In genomic region chr5:89779823-89780222, GRCm38 (mm10) we compare ENCODE assay signal across 18 mouse cellular contexts.
DNase-seq lines count a peak whose midpoint lies in the region; TF ChIP-seq lines count a peak whose summit lies in the region.
"Had no signal": no experiment of that assay in that cellular context is flagged by ENCODE, and none has a peak within 500 bp of the region (broad histone marks: within the 10 kb centered on the region; RNA-seq: fewer than 3 reads in every experiment).

No protein-coding gene starts in this region.

- TF ChIP-seq POLR2A in MEL (IDR thresholded peaks at IDR 0.05; ENCODE audit: control insufficient read depth in 1 of 2, insufficient read depth in 1 of 2, low read depth in 1 of 2, low read length in 2 of 2, poor library complexity in 1 of 2): no peak

- no peaks in the 10 kb centered on the region for H3K27me3 ChIP-seq in MEL (ENCODE audit: control insufficient read depth in 1 of 2, insufficient read depth in 2 of 2, low read length in 2 of 2)
- H3K27me3 ChIP-seq: CH12.LX had no signal

- no peak for TF ChIP-seq CTCF in MEL (IDR thresholded peaks at IDR 0.05 in 2 of 3, conservative IDR thresholded peaks at IDR 0.05 in 1 of 3; ENCODE audit: control insufficient read depth in 1 of 3, insufficient read depth in 1 of 3, low read depth in 2 of 3, low read length in 3 of 3, poor library complexity in 1 of 3, severe bottlenecking in 1 of 3)

- H3K9ac ChIP-seq in MEL (ENCODE audit: control insufficient read depth, low read depth, low read length, poor library complexity, severe bottlenecking): no peak overlapping the region

- H3K36me3 ChIP-seq in MEL (ENCODE audit: control insufficient read depth in 1 of 2, insufficient read depth in 2 of 2, low read length in 2 of 2): peaks cover 0 to 43% of the 10 kb centered on the region in 2 experiments; a peak in 3 of 4 replicates
- H3K36me3 ChIP-seq: G1E had no signal

- H3K4me3 ChIP-seq in MEL (ENCODE audit: control insufficient read depth in 1 of 2, insufficient read depth in 1 of 2, low read depth in 2 of 2, low read length in 2 of 2): no peak overlapping the region

- H3K27ac ChIP-seq in MEL (ENCODE audit: control insufficient read depth, low read depth, low read length): no peak overlapping the region; the same call in 1 of the 2 replicates

- peak in 1 of 2 experiments; percentile 44; a peak in 1 of 4 replicates for TF ChIP-seq EP300 in MEL (IDR thresholded peaks at IDR 0.05; ENCODE audit: low read depth in 1 of 2, low read length in 2 of 2)

- no peaks in the 10 kb centered on the region for H3K9me3 ChIP-seq in MEL (replicated peaks; ENCODE audit: insufficient read depth, low read length)

- H3K79me2 ChIP-seq in MEL (ENCODE audit: control insufficient read depth, insufficient read depth, low read length, poor library complexity): peaks cover 2% of the 10 kb centered on the region; the same call in 1 of the 2 replicates

- H3K4me1 ChIP-seq in MEL (ENCODE audit: control insufficient read depth in 1 of 2, insufficient read depth in 2 of 2, low read length in 2 of 2): peaks cover 29 to 31% of the 10 kb centered on the region in 2 experiments

- TF ChIP-seq RAD21 in MEL (IDR thresholded peaks at IDR 0.05; ENCODE audit: low read depth, low read length): no peak

- DNase-seq in 416B (ENCODE audit: low read depth) (peak; percentile 5), MEL (ENCODE audit: low read depth, low spot score) (peak; percentile 55)
- no peak for DNase-seq in thymus, postnatal 25 days
- DNase-seq in thymus, postnatal 14 days: no peak
- DNase-seq: adrenal gland, adult 2 months; adrenal gland, adult 8-10 months; adrenal gland, postnatal 10 days; adrenal gland, postnatal 14 days; adrenal gland, postnatal 25 days; adrenal gland, postnatal 36 days; B cell, adult 2 months; cerebellum, adult 11 months; cerebellum, adult 11-12 months; cerebellum, adult 18-20 months; cerebellum, adult 2 months; cerebellum, adult 8-10 months had no signal

TF ChIP-seq in MEL, 35 proteins besides CTCF, POLR2A, EP300 and RAD21:
- TF ChIP-seq RCOR1 (IDR thresholded peaks at IDR 0.05; ENCODE audit: low read depth, low read length): 0 out of 2 replicates have a peak, but pooled peaks have one; percentile 13
- no peak for TF ChIP-seq USF1 (IDR thresholded peaks at IDR 0.05; ENCODE audit: low read depth, low read length)
- no peak for TF ChIP-seq MEF2A (IDR thresholded peaks at IDR 0.05; ENCODE audit: extremely low read depth, insufficient replicate concordance, low read depth, low read length, poor library complexity, severe bottlenecking)
- peak; percentile 57 for TF ChIP-seq GATA1 (IDR thresholded peaks at IDR 0.05; ENCODE audit: low read depth, low read length)
TF ChIP-seq in MEL: peak in this region for 2.

Comparison
In these comparisons a context has a peak if more than half of its experiments do, and no peak if none do; other contexts are left out.
1. DNase-seq: peak in 416B (single experiment) and MEL (single experiment); none in thymus, postnatal 25 days (single experiment) and thymus, postnatal 14 days (single experiment).